Mouse (Mus musculus) stomach, postnatal 0 days (tissue): ENCODE data around the gene Lyrm9. TPM values are rescaled to one million over a fixed set of nuclear protein-coding genes. Genes with fewer than 3 reads are reported as not detected.

Experiments used
- ATAC-seq: fragments of 200-750 bp; cut with Nextera tagmentation; 2 replicates; pipeline ENCODE4 v1.8.0; 2017; ENCODE audit not compliant: low FRiP score, low TSS enrichment
- DNase-seq: peaks from one replicate; pipeline ENCODE4 v3.0.0-alpha.2; 2016; ENCODE audit warnings: low spot score
- H3K27ac ChIP-seq: fragments of 300-500 bp; sonication (generic); replicated peaks from 2 replicates; pipeline ENCODE4 v1.5.1; 2014; ENCODE audit warnings: mild to moderate bottlenecking, control low read depth
- H3K27me3 ChIP-seq: fragments of 300-500 bp; sonication (generic); 2 replicates; pipeline ENCODE4 v1.6.1; 2014; ENCODE audit warnings: low read length; ENCODE audit not compliant: control insufficient read depth, insufficient read depth
- H3K36me3 ChIP-seq: fragments of 300-500 bp; sonication (generic); 2 replicates; pipeline ENCODE4 v1.6.1; 2014; ENCODE audit warnings: low read length, mixed read lengths; ENCODE audit not compliant: control insufficient read depth, insufficient read depth
- H3K4me1 ChIP-seq: fragments of 300-500 bp; sonication (generic); replicated peaks from 2 replicates; pipeline ENCODE4 v1.6.1; 2014; ENCODE audit warnings: antibody characterized with exemption; ENCODE audit not compliant: control insufficient read depth, insufficient read depth
- H3K4me2 ChIP-seq: fragments of 300-500 bp; sonication (generic); replicated peaks from 2 replicates; pipeline ENCODE4 v1.6.1; 2014; ENCODE audit warnings: low read depth, mild to moderate bottlenecking, control low read depth, moderate library complexity
- H3K4me3 ChIP-seq: fragments of 300-500 bp; sonication (generic); 2 replicates; pipeline ENCODE4 v1.5.1; 2014; ENCODE audit warnings: low read depth, low read length, control low read depth
- H3K9ac ChIP-seq: fragments of 300-500 bp; sonication (generic); 2 replicates; pipeline ENCODE4 v1.6.1; 2014; ENCODE audit warnings: mild to moderate bottlenecking, low read length, control low read depth, mixed read lengths
- H3K9me3 ChIP-seq: fragments of 300-500 bp; sonication (generic); 2 replicates; pipeline ENCODE4 v1.6.1; 2016; ENCODE audit warnings: low read length; ENCODE audit not compliant: control insufficient read depth
- CTCF ChIP-seq: IDR thresholded peaks from 2 replicates; pipeline ENCODE4 v1.5.1; 2016; ENCODE audit warnings: antibody characterized with exemption, low read depth, mild to moderate bottlenecking, moderate library complexity
- EP300 ChIP-seq: optimal IDR thresholded peaks from 2 replicates; pipeline ENCODE3; 2016; ENCODE audit warnings: antibody characterized with exemption
- WGBS: fragments of 180-500 bp; shearing (Covaris S2); extraction: QIAGEN DNeasy Blood & Tissue Kit; methylation state at CpG from one replicate; pipeline ENCODE4 v1.1.7; 2014; 5-methylcytosine and 5-hydroxymethylcytosine counted together
- polyA plus RNA-seq: library from polyadenylated mRNA; unstranded; fragments of >200 nt; fragmentation: Nextera tagmentation; extraction: Ambion mirVana; gene quantifications from 2 replicates; pipeline ENCODE4 v1.2.1, GENCODE M21; 2015

Gene Lyrm9
- polyA plus RNA-seq, 1 experiment from 2014 or later, result 20.1 TPM

DNA sequence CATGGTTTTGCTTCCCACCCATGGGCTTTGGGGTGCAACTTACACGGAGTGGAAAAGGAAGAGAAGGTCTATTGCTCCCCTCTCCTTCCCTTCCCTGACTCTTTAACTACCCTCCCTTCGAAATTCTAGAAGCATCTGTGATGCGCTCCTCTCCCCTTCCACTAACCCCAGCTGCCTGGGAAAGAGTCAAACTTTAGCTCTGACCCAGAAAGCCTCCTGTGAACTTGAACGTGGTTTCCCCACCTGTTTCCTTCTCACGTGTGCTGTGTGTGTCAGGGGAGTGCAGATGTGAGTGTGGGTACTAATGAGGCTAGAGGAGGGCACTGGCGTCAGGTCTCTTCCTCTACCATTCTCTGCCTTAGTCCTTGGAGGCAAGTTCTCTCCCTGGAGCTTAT is 25.5 kb downstream of the Lyrm9 start:
- H3K36me3 ChIP-seq, result no peaks in the 10 kb centered on the region
- H3K27me3 ChIP-seq, result no peaks in the 10 kb centered on the region
- H3K4me1 ChIP-seq, result no peaks in the 10 kb centered on the region
- H3K9me3 ChIP-seq, result no peaks in the 10 kb centered on the region
- no peak overlapping the region for H3K9ac ChIP-seq
- WGBS, result 47% methylated on average over 6 of the region's 6 CpGs
- no peak overlapping the region for H3K4me3 ChIP-seq
- no peak overlapping the region for H3K4me2 ChIP-seq
- TF ChIP-seq CTCF (no peak), EP300 (no peak)
- H3K27ac ChIP-seq, result no peak overlapping the region
- DNase-seq (no peak), ATAC-seq (no peak)

DNA sequence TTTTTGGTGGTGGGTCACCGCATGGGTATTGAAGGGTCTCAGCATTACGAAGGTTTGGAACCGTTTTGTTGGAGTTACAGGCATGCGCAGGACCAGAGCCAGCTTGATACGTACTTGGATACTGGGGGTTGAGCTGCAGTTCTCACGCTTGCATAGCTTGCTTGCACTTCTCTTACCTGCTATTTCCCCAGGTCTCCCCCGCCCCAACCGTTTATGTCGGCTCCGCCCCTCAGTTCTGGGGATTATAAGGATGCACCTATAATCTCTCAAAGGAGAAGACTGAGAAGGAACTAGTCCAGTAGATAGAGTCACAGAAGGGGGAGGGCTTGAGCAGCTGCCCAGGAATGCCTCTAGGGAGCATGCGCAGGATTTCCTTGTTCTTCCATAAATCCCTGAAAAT is 26.1 kb downstream of the Lyrm9 start:
- TF ChIP-seq CTCF, result no peak
- no peak for TF ChIP-seq EP300
- H3K9ac ChIP-seq, result no peak overlapping the region
- DNase-seq (no peak), ATAC-seq (no peak)
- no peaks in the 10 kb centered on the region for H3K36me3 ChIP-seq
- H3K4me3 ChIP-seq, result no peak overlapping the region
- no peaks in the 10 kb centered on the region for H3K4me1 ChIP-seq
- no peaks in the 10 kb centered on the region for H3K27me3 ChIP-seq
- no peak overlapping the region for H3K4me2 ChIP-seq
- H3K27ac ChIP-seq, result no peak overlapping the region
- WGBS, result 75% methylated on average over 11 of the region's 11 CpGs
- H3K9me3 ChIP-seq, result no peaks in the 10 kb centered on the region

DNA sequence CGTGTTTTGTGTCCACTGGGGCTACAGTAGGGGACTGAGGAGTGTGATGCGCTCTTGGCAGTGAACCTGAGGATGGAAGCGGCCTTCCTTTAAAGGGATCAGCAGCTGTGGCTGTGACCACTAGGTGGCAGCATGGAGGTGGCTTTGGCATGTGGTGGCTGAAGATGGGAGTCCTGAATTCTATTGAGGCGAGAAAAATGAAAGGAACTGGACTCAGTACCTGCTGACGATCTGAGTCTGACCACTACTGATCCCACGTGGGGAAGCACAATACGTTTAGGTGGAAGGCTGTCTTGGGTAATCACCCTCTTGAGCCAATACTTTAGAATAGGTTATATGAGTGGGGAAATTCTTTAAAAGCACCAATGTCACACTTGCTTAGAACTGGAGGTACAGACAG is 29.9 kb downstream of the Lyrm9 start:
- DNase-seq (peak; percentile 83), ATAC-seq (peak; percentile 49; the same call in 1 of the 2 replicates)
- Histone ChIP-seq H3K9ac (no peak overlapping the region), H3K4me1 (no peaks in the 10 kb centered on the region), H3K36me3 (no peaks in the 10 kb centered on the region), H3K4me2 (no peak overlapping the region), H3K4me3 (no peak overlapping the region), H3K27ac (no peak overlapping the region), H3K27me3 (no peaks in the 10 kb centered on the region), H3K9me3 (no peaks in the 10 kb centered on the region)
- WGBS, result 9% methylated on average over 7 of the region's 7 CpGs
- TF ChIP-seq EP300 (no peak), CTCF (peak; percentile 99)

DNA sequence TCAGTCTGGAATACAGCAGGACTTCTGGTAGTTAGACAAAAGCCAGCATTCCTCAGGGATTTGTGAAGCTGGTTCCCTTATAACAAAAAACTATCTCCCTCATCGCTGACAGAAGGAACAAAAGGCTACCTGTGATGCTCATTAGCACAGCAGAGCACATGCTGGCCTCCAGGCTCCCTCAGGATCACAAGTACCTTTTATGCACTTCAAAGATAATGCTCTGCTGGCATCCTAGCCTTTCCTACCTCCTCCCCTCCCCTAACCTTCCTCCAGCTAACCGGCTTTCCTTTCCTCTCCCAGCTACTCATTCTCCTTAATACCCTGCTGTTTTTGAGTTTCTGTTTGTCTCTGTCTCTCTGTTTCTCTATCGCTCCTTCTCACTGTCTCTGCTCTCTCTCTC is 31.2 kb downstream of the Lyrm9 start:
- Histone ChIP-seq H3K4me2 (no peak overlapping the region), H3K9ac (no peak overlapping the region), H3K27ac (no peak overlapping the region), H3K27me3 (no peaks in the 10 kb centered on the region), H3K4me1 (no peaks in the 10 kb centered on the region), H3K4me3 (no peak overlapping the region), H3K9me3 (no peaks in the 10 kb centered on the region), H3K36me3 (no peaks in the 10 kb centered on the region)
- 23% methylated on average over 3 of the region's 3 CpGs for WGBS
- TF ChIP-seq EP300, result no peak
- TF ChIP-seq CTCF, result no peak
- ATAC-seq (no peak), DNase-seq (no peak)

DNA sequence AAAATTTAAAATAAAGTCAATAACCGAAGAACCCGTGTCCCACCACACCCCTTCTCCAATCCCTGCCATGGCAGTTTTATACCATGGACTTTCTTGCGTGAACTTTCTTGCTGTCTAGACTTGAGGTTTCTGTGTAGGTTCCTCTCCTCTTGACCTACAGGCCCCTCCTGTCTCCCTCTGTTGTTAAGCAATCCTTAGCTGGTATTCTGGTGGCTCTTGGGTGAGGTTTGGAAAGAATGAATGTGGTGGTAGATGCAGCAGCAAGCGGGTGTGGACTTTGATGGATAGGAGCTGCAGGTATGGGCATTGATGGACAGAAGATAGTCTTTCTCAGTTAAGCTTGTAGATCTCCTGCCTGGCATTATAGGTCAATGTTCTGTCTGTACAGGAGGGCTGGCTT is 37.5 kb downstream of the Lyrm9 start:
- no peaks in the 10 kb centered on the region for H3K4me1 ChIP-seq
- no peak for ATAC-seq
- H3K27me3 ChIP-seq, result no peaks in the 10 kb centered on the region
- no peak overlapping the region for H3K9ac ChIP-seq
- DNase-seq, result no peak
- H3K27ac ChIP-seq, result no peak overlapping the region
- no peak for TF ChIP-seq EP300
- TF ChIP-seq CTCF, result no peak
- WGBS, result 91% methylated on average over 4 of the region's 4 CpGs
- H3K36me3 ChIP-seq, result no peaks in the 10 kb centered on the region
- no peak overlapping the region for H3K4me2 ChIP-seq
- H3K4me3 ChIP-seq, result no peak overlapping the region
- H3K9me3 ChIP-seq, result no peaks in the 10 kb centered on the region

DNA sequence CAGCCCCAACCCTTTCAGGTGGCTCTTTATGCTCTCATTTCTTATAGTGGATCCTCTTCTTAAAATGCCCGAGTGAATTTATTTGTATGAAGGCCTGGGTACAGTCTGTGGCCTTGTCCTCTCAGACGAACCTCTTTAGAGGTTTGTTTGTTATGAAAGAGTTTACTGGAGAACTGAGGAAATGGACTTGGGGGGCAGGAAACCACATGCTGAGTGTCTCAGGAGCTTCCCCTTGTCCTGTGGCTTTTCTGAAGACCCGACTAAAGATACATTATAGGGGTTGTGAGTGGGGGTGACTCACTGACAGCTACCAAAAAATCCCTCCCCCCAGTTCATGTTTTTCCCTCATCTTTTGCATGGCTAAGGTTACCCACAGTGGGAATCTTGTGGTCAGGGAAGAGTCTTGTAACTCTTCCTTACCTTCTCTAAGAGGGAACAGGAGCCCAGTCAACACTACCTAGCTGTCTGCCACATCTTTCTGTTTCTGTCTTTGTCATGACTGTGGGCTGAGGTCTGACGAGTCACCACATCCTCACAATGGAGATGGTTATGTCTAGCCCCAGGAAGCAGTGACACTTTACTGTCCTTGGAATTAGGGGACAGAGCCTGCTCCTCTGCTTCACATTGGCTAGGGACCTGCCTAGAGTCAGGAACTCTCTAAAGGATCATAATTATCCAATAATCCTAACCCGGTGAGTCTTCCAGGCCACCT is 38.3 kb downstream of the Lyrm9 start:
- TF ChIP-seq CTCF (no peak), EP300 (no peak)
- Histone ChIP-seq H3K9me3 (no peaks in the 10 kb centered on the region), H3K36me3 (no peaks in the 10 kb centered on the region), H3K4me2 (no peak overlapping the region), H3K4me3 (no peak overlapping the region), H3K27ac (no peak overlapping the region), H3K4me1 (no peaks in the 10 kb centered on the region), H3K9ac (no peak overlapping the region), H3K27me3 (no peaks in the 10 kb centered on the region)
- 68% methylated on average over 5 of the region's 5 CpGs for WGBS
- ATAC-seq, result no peak
- no peak for DNase-seq
